Mouse (Mus musculus) gastrocnemius, adult 2 months (tissue): Measurements from ENCODE around the gene Spr. TPM values are rescaled to one million over a fixed set of nuclear protein-coding genes. Genes with fewer than 3 reads are reported as not detected.
"Not testable (repeated sequence)": the region's sequence is repeated elsewhere in the genome, so short reads cannot be mapped to it uniquely, and the experiment has no call there.

Experiments
- DNase-seq: peaks from one replicate; pipeline ENCODE4 v3.0.0; 2022
- H3K27ac ChIP-seq: fragments of 200-600 bp; 2 replicates; pipeline ENCODE4 v1.8.1; 2022; ENCODE audit warnings: mild to moderate bottlenecking
- H3K4me3 ChIP-seq: fragments of 200-600 bp; 2 replicates; pipeline ENCODE4 v1.8.1; 2022; ENCODE audit warnings: mild to moderate bottlenecking, moderate library complexity
- CTCF ChIP-seq: fragments of 200-600 bp; IDR thresholded peaks from 2 replicates; pipeline ENCODE4 v1.8.1; 2022; ENCODE audit warnings: antibody characterized with exemption, mild to moderate bottlenecking, moderate library complexity
- intact Hi-C: fragments of 180-260 bp; cut with DNase I; formaldehyde crosslinking; loops from one replicate; pipeline ENCODE4 v1.15.1; 2025
- long read RNA-seq, 2 experiments: library from polyadenylated mRNA; stranded (forward); transcript quantifications; one replicate each; pipeline ENCODE4 v2.0.0; 2021
- total RNA-seq, 2 experiments: library from RNA; stranded (reverse); gene quantifications; 2 replicates each; pipeline ENCODE4 v1.2.3; 2021

Spr gene
- total RNA-seq: 10 to 100 TPM; 40.7 to 57.9 TPM
- long read RNA-seq, experiment 1, transcript Spr-201 (3 exons, 1,230 nt): major isoform, 20 of 23 reads
- long read RNA-seq, experiment 1, partial matches to known transcripts: 1 of 23 reads
- long read RNA-seq, experiment 1, other reads (novel, unspliced or antisense): 2 of 23 reads
- long read RNA-seq, experiment 2, transcript Spr-201 (3 exons, 1,230 nt): major isoform, 27 of 29 reads
- long read RNA-seq, experiment 2, partial matches to known transcripts: 0 of 29 reads
- long read RNA-seq, experiment 2, other reads (novel, unspliced or antisense): 1 of 29 reads

GRCm38 (mm10) chr6:85137217-85138035, at the start of gene Spr:
Gene Spr (minus strand): TSS chr6:85137766.
- peak; percentile 95 for DNase-seq
- peak; percentile 85 for TF ChIP-seq CTCF
- intact Hi-C loops: no loop called here
- peak within 1 kb of the TSS; percentile 90 for H3K4me3 ChIP-seq
- H3K27ac ChIP-seq: peak within 1 kb of the TSS; percentile 96

- intact Hi-C loops: no loop called here
- no peak for TF ChIP-seq CTCF
- H3K4me3 ChIP-seq: no peak overlapping the region
- H3K27ac ChIP-seq: no peak overlapping the region
- no peak for DNase-seq
Measured at GRCm38 (mm10) chr6:85186744-85187059, 49.1 kb upstream of the Spr start.

GRCm38 (mm10) chr6:85186033-85186743, 48.6 kb upstream of the Spr start:
- no peak for DNase-seq
- Histone ChIP-seq H3K4me3 (no peak overlapping the region), H3K27ac (no peak overlapping the region)
- intact Hi-C loops: no loop called here
- TF ChIP-seq CTCF: no peak

- TF ChIP-seq CTCF: no peak
- no peak for DNase-seq
- intact Hi-C loops: no loop called here
- H3K4me3 ChIP-seq: no peak overlapping the region
- H3K27ac ChIP-seq: no peak overlapping the region
Measured at GRCm38 (mm10) chr6:85183951-85184350, 46.4 kb upstream of the Spr start.

- intact Hi-C loops: no loop called here
- no peak for TF ChIP-seq CTCF
- H3K4me3 ChIP-seq: no peak overlapping the region
- no peak for DNase-seq
- H3K27ac ChIP-seq: no peak overlapping the region
Measured at GRCm38 (mm10) chr6:85180036-85180435, 42.5 kb upstream of the Spr start.

- no peak for DNase-seq
- no peak for TF ChIP-seq CTCF
- intact Hi-C loops: no loop called here
- Histone ChIP-seq H3K4me3 (no peak overlapping the region), H3K27ac (no peak overlapping the region)
Measured at GRCm38 (mm10) chr6:85179569-85179968, 42.0 kb upstream of the Spr start.

GRCm38 (mm10) chr6:85165440-85165921, 27.9 kb upstream of the Spr start:
- no peak overlapping the region for H3K4me3 ChIP-seq
- H3K27ac ChIP-seq: no peak overlapping the region
- no peak for DNase-seq
- no peak for TF ChIP-seq CTCF
- intact Hi-C loops: no loop called here

GRCm38 (mm10) chr6:85160201-85160923, 22.8 kb upstream of the Spr start:
- no peak overlapping the region for H3K4me3 ChIP-seq
- peak; percentile 71 for DNase-seq
- peak; percentile 95 for TF ChIP-seq CTCF
- intact Hi-C loops: loop anchor here (5.0 kb wide), 1 partner anchor 232 kb away; no protein-coding TSS in a partner anchor
- no peak overlapping the region for H3K27ac ChIP-seq

- DNase-seq: peak; percentile 67
- H3K27ac ChIP-seq, H3K4me3 ChIP-seq: not testable (repeated sequence)
- intact Hi-C loops: loop anchor here (2.0 to 5.0 kb wide), 2 partner anchors 80 to 253 kb away; no protein-coding TSS in a partner anchor
- peak; percentile 78 for TF ChIP-seq CTCF
Measured at GRCm38 (mm10) chr6:85159092-85159760, 21.7 kb upstream of the Spr start.

- intact Hi-C loops: loop anchor here (2.0 to 5.0 kb wide), 2 partner anchors 81 to 254 kb away; no protein-coding TSS in a partner anchor
- not testable (repeated sequence) for DNase-seq, H3K27ac ChIP-seq, H3K4me3 ChIP-seq
- TF ChIP-seq CTCF: peak; percentile 16; the same call in 1 of the 2 replicates
Measured at GRCm38 (mm10) chr6:85158040-85158804, 20.7 kb upstream of the Spr start.

- not testable (repeated sequence) for H3K27ac ChIP-seq, DNase-seq, H3K4me3 ChIP-seq
- intact Hi-C loops: loop anchor here (5.0 kb wide), 1 partner anchor 256 kb away; no protein-coding TSS in a partner anchor
Measured at GRCm38 (mm10) chr6:85156551-85156950, 19.0 kb upstream of the Spr start.
